Mouse (Mus musculus): ENCODE measurements around the gene Irf3. TPM values are rescaled to one million over a fixed set of nuclear protein-coding genes. Genes with fewer than 3 reads are reported as not detected.

Gene Irf3
- polyA plus RNA-seq, 2 experiments = 92.7 to 168 TPM

DNA sequence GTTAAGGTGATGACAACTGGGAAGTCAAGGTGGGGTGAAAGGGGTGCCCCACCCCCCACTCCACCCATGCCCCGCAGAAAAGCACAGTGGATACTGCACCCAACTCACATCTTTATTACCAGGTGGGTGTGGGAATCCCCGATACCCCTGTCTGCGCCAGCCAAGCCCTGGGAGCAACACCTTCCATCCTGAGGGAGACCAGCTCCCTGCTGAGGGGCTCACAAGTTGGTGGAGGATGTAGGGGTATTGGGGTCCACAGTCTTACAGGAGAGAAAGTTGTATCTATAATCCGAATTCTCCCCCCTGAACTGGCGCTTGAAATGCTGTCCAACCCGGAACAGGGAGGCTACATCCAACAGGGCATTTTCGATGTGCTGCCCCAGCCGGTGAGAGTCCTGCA, 38.2 kb upstream of the Irf3 start:
- no peak overlapping the region for H3K4me3 ChIP-seq (replicated peaks; ENCODE audit: low read length)
- ATAC-seq (ENCODE audit: low FRiP score, low read depth) (no peak), DNase-seq (ENCODE audit: low spot score) (no peak)
- H3K4me1 ChIP-seq (ENCODE audit: control insufficient read depth, insufficient read depth, low read length) = no peaks in the 10 kb centered on the region
- 84% methylated on average over 8 of the region's 8 CpGs for WGBS
- TF ChIP-seq POLR2A (IDR thresholded peaks at IDR 0.05; ENCODE audit: borderline replicate concordance, extremely low read depth, insufficient read depth, insufficient read length) = no peak
- no peaks in the 10 kb centered on the region for H3K9me3 ChIP-seq (ENCODE audit: control insufficient read depth, low read length)
- H3K4me2 ChIP-seq (replicated peaks; ENCODE audit: low read depth, low read length, severe bottlenecking) = no peak overlapping the region
- no peak overlapping the region for H3K9ac ChIP-seq (ENCODE audit: low read depth, low read length, severe bottlenecking)
- H3K27ac ChIP-seq (replicated peaks; ENCODE audit: low read depth, low read length) = no peak overlapping the region
- H3K36me3 ChIP-seq (ENCODE audit: control insufficient read depth, insufficient read depth, low read length) = peaks cover 38% of the 10 kb centered on the region
- H3K27me3 ChIP-seq (ENCODE audit: control insufficient read depth, insufficient read depth, low read length) = no peaks in the 10 kb centered on the region

DNA sequence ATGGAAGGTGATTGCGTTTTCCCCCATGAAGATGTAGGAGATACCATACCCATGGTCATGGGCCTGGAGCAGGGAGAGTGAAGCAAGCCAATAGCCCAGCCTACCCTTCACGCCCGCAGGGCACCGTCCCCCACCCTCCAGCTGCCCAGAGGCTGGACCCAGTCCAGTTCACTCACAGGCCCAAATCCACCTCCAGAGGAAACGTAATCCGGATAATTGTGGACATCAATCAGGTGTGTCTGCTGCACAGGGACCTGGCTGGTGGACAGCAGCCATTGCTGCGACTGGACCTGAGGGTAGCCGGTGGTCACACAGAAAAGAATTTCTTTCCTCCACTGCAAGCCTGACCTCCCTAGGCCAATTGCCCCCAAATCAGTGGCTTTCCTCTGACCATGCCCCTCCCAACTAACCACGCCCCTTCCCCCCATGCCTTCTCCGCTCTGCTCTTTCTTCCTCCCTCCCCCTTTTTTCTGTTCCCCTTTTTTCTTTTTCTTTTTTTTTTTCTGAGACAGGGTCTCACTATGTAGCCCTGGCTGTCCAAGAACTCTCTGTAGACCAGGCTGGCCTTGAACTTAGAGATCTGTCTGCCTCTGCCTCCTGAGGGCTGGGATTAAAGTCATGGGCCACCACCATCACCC, 37.5 kb upstream of the Irf3 start:
- H3K4me1 ChIP-seq (ENCODE audit: control insufficient read depth, insufficient read depth, low read length) = no peaks in the 10 kb centered on the region
- no peaks in the 10 kb centered on the region for H3K27me3 ChIP-seq (ENCODE audit: control insufficient read depth, insufficient read depth, low read length)
- H3K4me3 ChIP-seq (replicated peaks; ENCODE audit: low read length) = no peak overlapping the region
- DNase-seq (ENCODE audit: low spot score) (no peak), ATAC-seq (ENCODE audit: low FRiP score, low read depth) (no peak)
- no peak overlapping the region for H3K4me2 ChIP-seq (replicated peaks; ENCODE audit: low read depth, low read length, severe bottlenecking)
- H3K36me3 ChIP-seq (ENCODE audit: control insufficient read depth, insufficient read depth, low read length) = peaks cover 42% of the 10 kb centered on the region
- no peak for TF ChIP-seq POLR2A (IDR thresholded peaks at IDR 0.05; ENCODE audit: borderline replicate concordance, extremely low read depth, insufficient read depth, insufficient read length)
- WGBS = 87% methylated on average over 10 of the region's 10 CpGs
- H3K9ac ChIP-seq (ENCODE audit: low read depth, low read length, severe bottlenecking) = no peak overlapping the region
- no peak overlapping the region for H3K27ac ChIP-seq (replicated peaks; ENCODE audit: low read depth, low read length)
- no peaks in the 10 kb centered on the region for H3K9me3 ChIP-seq (ENCODE audit: control insufficient read depth, low read length)

DNA sequence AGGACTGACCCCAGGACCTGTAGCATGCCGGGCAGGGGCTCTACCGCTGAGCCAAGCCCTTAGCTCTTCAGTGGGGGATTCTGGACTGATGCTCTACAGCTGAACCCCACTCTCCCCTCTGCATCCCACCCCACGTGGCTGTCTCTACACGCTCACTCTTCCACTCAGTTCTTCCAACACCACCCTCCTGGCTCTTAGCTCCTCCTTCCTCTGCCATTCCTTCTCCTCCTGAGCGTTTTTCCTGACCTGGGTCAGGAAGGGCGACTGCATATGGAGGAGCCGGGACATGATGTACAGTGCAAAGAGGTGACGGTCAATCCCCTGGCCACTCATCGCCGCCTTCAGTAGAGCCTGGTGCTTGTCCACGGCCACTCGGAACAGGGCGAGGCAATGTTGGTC, 36.9 kb upstream of the Irf3 start:
- ATAC-seq (ENCODE audit: low FRiP score, low read depth) = no peak
- Histone ChIP-seq H3K27ac (replicated peaks; ENCODE audit: low read depth, low read length) (no peak overlapping the region), H3K4me1 (ENCODE audit: control insufficient read depth, insufficient read depth, low read length) (no peaks in the 10 kb centered on the region), H3K9ac (ENCODE audit: low read depth, low read length, severe bottlenecking) (no peak overlapping the region), H3K36me3 (ENCODE audit: control insufficient read depth, insufficient read depth, low read length) (peaks cover 47% of the 10 kb centered on the region), H3K27me3 (ENCODE audit: control insufficient read depth, insufficient read depth, low read length) (no peaks in the 10 kb centered on the region), H3K4me3 (replicated peaks; ENCODE audit: low read length) (no peak overlapping the region), H3K9me3 (ENCODE audit: control insufficient read depth, low read length) (no peaks in the 10 kb centered on the region), H3K4me2 (replicated peaks; ENCODE audit: low read depth, low read length, severe bottlenecking) (no peak overlapping the region)
- 86% methylated on average over 13 of the region's 13 CpGs for WGBS
- no peak for DNase-seq (ENCODE audit: low spot score)
- TF ChIP-seq POLR2A (IDR thresholded peaks at IDR 0.05; ENCODE audit: borderline replicate concordance, extremely low read depth, insufficient read depth, insufficient read length) = no peak

DNA sequence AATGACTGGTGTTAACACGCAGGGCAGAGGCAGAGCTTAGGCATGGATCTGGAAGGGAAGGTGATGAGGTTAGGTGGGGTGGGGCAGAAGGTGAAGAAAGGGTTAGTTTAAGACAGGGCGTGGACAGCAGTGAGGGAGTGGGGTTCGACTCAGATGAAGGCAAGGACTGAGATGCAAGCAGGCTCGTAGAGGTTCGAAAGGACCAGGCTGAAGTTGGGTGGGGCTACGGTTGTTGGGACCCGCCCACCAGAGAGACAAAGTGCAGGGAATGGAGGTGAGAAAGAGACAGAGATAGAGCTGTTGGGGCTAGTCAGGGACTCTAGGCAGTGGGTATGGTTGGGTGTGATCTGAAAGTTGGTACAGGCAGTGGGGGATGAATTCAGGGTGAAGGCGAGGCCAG, 35.1 kb upstream of the Irf3 start:
- Histone ChIP-seq H3K9ac (ENCODE audit: low read depth, low read length, severe bottlenecking) (no peak overlapping the region), H3K36me3 (ENCODE audit: control insufficient read depth, insufficient read depth, low read length) (peaks cover 62% of the 10 kb centered on the region), H3K4me1 (ENCODE audit: control insufficient read depth, insufficient read depth, low read length) (no peaks in the 10 kb centered on the region), H3K27ac (replicated peaks; ENCODE audit: low read depth, low read length) (no peak overlapping the region), H3K9me3 (ENCODE audit: control insufficient read depth, low read length) (no peaks in the 10 kb centered on the region), H3K4me3 (replicated peaks; ENCODE audit: low read length) (no peak overlapping the region), H3K4me2 (replicated peaks; ENCODE audit: low read depth, low read length, severe bottlenecking) (no peak overlapping the region), H3K27me3 (ENCODE audit: control insufficient read depth, insufficient read depth, low read length) (no peaks in the 10 kb centered on the region)
- no peak for DNase-seq (ENCODE audit: low spot score)
- no peak for ATAC-seq (ENCODE audit: low FRiP score, low read depth)
- no peak for TF ChIP-seq POLR2A (IDR thresholded peaks at IDR 0.05; ENCODE audit: borderline replicate concordance, extremely low read depth, insufficient read depth, insufficient read length)
- WGBS = 66% methylated on average over 8 of the region's 8 CpGs

DNA sequence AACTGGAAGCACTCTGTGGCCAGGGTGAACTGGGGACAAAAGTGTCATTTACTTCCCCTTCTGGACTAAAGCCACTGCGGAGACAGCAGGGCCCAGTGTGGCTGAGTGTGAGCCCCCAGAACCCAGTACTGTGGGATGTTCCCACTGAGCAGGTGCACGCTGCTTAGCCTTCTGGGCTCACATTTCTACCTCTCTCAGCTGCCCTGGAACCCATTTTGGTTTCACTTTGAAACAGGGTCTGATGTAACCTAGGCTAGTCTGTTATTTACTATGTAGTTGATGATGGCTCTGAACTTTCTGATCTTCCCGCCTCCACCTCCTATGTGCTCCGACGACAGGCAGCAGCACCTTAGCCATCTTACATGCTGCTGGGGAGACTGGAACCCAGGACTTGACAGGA, 34.6 kb upstream of the Irf3 start:
- Histone ChIP-seq H3K4me2 (replicated peaks; ENCODE audit: low read depth, low read length, severe bottlenecking) (no peak overlapping the region), H3K36me3 (ENCODE audit: control insufficient read depth, insufficient read depth, low read length) (peaks cover 65% of the 10 kb centered on the region), H3K27me3 (ENCODE audit: control insufficient read depth, insufficient read depth, low read length) (no peaks in the 10 kb centered on the region), H3K4me1 (ENCODE audit: control insufficient read depth, insufficient read depth, low read length) (no peaks in the 10 kb centered on the region), H3K9me3 (ENCODE audit: control insufficient read depth, low read length) (no peaks in the 10 kb centered on the region), H3K4me3 (replicated peaks; ENCODE audit: low read length) (no peak overlapping the region), H3K9ac (ENCODE audit: low read depth, low read length, severe bottlenecking) (no peak overlapping the region), H3K27ac (replicated peaks; ENCODE audit: low read depth, low read length) (no peak overlapping the region)
- 87% methylated on average over 5 of the region's 5 CpGs for WGBS
- ATAC-seq (ENCODE audit: low FRiP score, low read depth) (no peak), DNase-seq (ENCODE audit: low spot score) (no peak)
- no peak for TF ChIP-seq POLR2A (IDR thresholded peaks at IDR 0.05; ENCODE audit: borderline replicate concordance, extremely low read depth, insufficient read depth, insufficient read length)

DNA sequence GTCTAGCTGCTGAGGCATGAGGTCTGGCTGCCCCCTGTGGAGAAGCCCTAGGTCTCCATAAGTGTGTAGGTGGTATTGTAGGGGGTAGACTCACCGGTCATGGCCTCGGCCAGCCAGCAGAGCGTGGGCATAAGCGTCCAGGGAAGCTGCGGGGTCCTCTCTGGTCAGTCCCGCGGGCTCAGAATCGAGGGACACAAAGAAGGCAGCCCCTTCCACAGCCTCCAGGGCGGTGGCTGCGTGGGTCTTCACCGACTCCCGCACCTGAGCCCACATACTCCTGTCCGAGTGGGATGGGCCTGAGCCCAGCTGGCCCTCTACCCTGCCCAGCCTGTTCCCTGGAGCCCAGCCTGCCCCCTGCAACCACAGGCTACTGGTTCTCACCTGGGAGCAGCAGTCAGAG, 32.5 kb upstream of the Irf3 start:
- H3K27me3 ChIP-seq (ENCODE audit: control insufficient read depth, insufficient read depth, low read length) = no peaks in the 10 kb centered on the region
- no peak for TF ChIP-seq POLR2A (IDR thresholded peaks at IDR 0.05; ENCODE audit: borderline replicate concordance, extremely low read depth, insufficient read depth, insufficient read length)
- WGBS = 97% methylated on average over 6 of the region's 13 CpGs

More for the DNA sequence above, 32.5 kb upstream of the Irf3 start:
- Histone ChIP-seq H3K4me3 (replicated peaks; ENCODE audit: low read length) (no peak overlapping the region), H3K4me1 (ENCODE audit: control insufficient read depth, insufficient read depth, low read length) (no peaks in the 10 kb centered on the region), H3K9ac (ENCODE audit: low read depth, low read length, severe bottlenecking) (no peak overlapping the region), H3K27ac (replicated peaks; ENCODE audit: low read depth, low read length) (no peak overlapping the region), H3K9me3 (ENCODE audit: control insufficient read depth, low read length) (no peaks in the 10 kb centered on the region), H3K4me2 (replicated peaks; ENCODE audit: low read depth, low read length, severe bottlenecking) (no peak overlapping the region), H3K36me3 (ENCODE audit: control insufficient read depth, insufficient read depth, low read length) (peaks cover 66% of the 10 kb centered on the region)
- ATAC-seq (ENCODE audit: low FRiP score, low read depth) (no peak), DNase-seq (ENCODE audit: low spot score) (no peak)

Measured in limb, embryonic 14.5 days (tissue).